24 mouse cellular contexts compared by ENCODE assay signal in the genomic region with DNA sequence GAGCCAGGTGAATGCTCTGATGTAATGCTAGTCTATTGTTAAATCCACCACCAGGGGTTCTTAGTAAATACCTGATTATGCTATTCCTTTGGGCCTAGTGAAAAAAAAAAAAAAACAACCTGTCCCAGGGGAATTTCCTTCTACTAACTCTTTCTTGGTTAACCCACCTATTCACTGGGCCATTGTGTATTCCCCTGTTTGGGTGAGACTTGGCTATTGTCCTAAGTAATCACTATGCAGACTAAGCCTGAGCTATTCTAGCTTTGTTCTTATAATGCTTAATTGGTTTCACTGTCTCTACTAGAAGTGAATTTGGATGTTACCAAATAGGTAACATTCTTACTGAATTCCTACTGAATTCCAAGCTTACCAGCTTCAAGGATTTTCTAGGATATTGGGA.
A peak's percentile ranks its signal among the peaks of the same experiment; 100 is the strongest.
DNase-seq lines count a peak whose midpoint lies in the region; ATAC-seq and TF ChIP-seq lines count a peak whose summit lies in the region.
"Had no signal": no experiment of that assay in that cellular context is flagged by ENCODE, and none has a peak within 500 bp of the region (broad histone marks: within the 10 kb centered on the region; RNA-seq: fewer than 3 reads in every experiment).

No protein-coding gene starts in this region.

- in situ Hi-C loops in ES-E14 (cut with MboI; ENCODE audit: low sequenced_read_pairs in 2 of 2, unreplicated experiment in 2 of 2) = no loop called here

- no peak overlapping the region for H3K9ac ChIP-seq in ES-E14 (ENCODE audit: insufficient read depth, low read depth, low read length, poor library complexity, severe bottlenecking)
- H3K9ac ChIP-seq: embryonic facial prominence, embryonic 13.5 days; embryonic facial prominence, embryonic 15.5 days; forebrain, embryonic 12.5 days had no signal

- no peak overlapping the region for H3K4me3 ChIP-seq in ES-E14 (ENCODE audit: insufficient read depth in 1 of 2, low read depth in 1 of 2, low read length in 2 of 2, poor library complexity in 1 of 2, severe bottlenecking in 1 of 2)
- no peak overlapping the region for H3K4me3 ChIP-seq in heart, embryonic 10.5 days
- H3K4me3 ChIP-seq: embryonic facial prominence, embryonic 13.5 days; embryonic facial prominence, embryonic 15.5 days; erythroblast, embryonic 14.5 days; forebrain, embryonic 10.5 days; forebrain, embryonic 12.5 days had no signal

- no peaks in the 10 kb centered on the region for H3K27me3 ChIP-seq in heart, embryonic 10.5 days (ENCODE audit: insufficient read depth, poor library complexity, severe bottlenecking)
- H3K27me3 ChIP-seq: embryonic facial prominence, embryonic 13.5 days; embryonic facial prominence, embryonic 15.5 days; forebrain, embryonic 12.5 days; Patski had no signal

- H3K27ac ChIP-seq in ES-E14 (ENCODE audit: insufficient read depth, low read depth, low read length, poor library complexity, severe bottlenecking) = no peak overlapping the region
- no peak overlapping the region for H3K27ac ChIP-seq in heart, embryonic 10.5 days
- H3K27ac ChIP-seq: embryonic facial prominence, embryonic 13.5 days; embryonic facial prominence, embryonic 15.5 days; forebrain, embryonic 10.5 days; forebrain, embryonic 12.5 days had no signal

- H3K36me3 ChIP-seq in ES-E14 (ENCODE audit: control insufficient read depth, insufficient read depth, low read length, poor library complexity, severe bottlenecking) = no peaks in the 10 kb centered on the region
- H3K36me3 ChIP-seq in heart, embryonic 10.5 days = no peaks in the 10 kb centered on the region
- H3K36me3 ChIP-seq: embryonic facial prominence, embryonic 13.5 days; embryonic facial prominence, embryonic 15.5 days; forebrain, embryonic 10.5 days; forebrain, embryonic 12.5 days had no signal

- no peaks in the 10 kb centered on the region for H3K9me3 ChIP-seq in ES-E14 (ENCODE audit: control insufficient read depth, insufficient read depth, low read depth, low read length)
- H3K9me3 ChIP-seq in heart, embryonic 10.5 days = no peaks in the 10 kb centered on the region
- H3K9me3 ChIP-seq: embryonic facial prominence, embryonic 13.5 days; embryonic facial prominence, embryonic 15.5 days; forebrain, embryonic 10.5 days; forebrain, embryonic 12.5 days had no signal

- DNase-seq in ES-E14 (ENCODE audit: low read depth, low spot score) (no peak), R1 (ENCODE audit: low read depth, low spot score) (peak; percentile 77), ZHBTc4 (ENCODE audit: low read depth, low spot score) (peak; percentile 77)
- no peak for DNase-seq in heart, embryonic 10.5 days (ENCODE audit: low spot score)
- DNase-seq in spleen, postnatal 4 days (ENCODE audit: low spot score in 2 of 2) = no peak
- DNase-seq: adrenal gland, adult 2 months; adrenal gland, postnatal 10 days; adrenal gland, postnatal 25 days; cerebellum, adult 11 months; cerebellum, adult 18-20 months; cerebellum, adult 8-10 months; cerebellum, adult 9-11 months; cerebellum, postnatal 14 days; cerebellum, postnatal 36 days; embryo, embryonic 11 days had no signal

- H3K4me1 ChIP-seq in ES-E14 (ENCODE audit: control insufficient read depth in 2 of 2, insufficient read depth in 2 of 2, low read length in 2 of 2, poor library complexity in 1 of 2) = peaks cover 0 to 10% of the 10 kb centered on the region in 2 experiments; a peak in 1 of 4 replicates
- no peaks in the 10 kb centered on the region for H3K4me1 ChIP-seq in heart, embryonic 10.5 days
- H3K4me1 ChIP-seq: embryonic facial prominence, embryonic 13.5 days; embryonic facial prominence, embryonic 15.5 days; forebrain, embryonic 10.5 days; forebrain, embryonic 12.5 days had no signal

- no peak for ATAC-seq in inflammation-experienced regulatory T-cells, adult 6 months
- ATAC-seq: forebrain, embryonic 14.5 days; forebrain, embryonic 16.5 days; Patski had no signal

TF ChIP-seq in ES-E14, 5 proteins besides CTCF, POLR2A, EP300 and RAD21:
- no peak for TF ChIP-seq HCFC1 (IDR thresholded peaks at IDR 0.05; ENCODE audit: borderline replicate concordance, insufficient read depth, low read length)
- TF ChIP-seq CHD2 (IDR thresholded peaks at IDR 0.05; ENCODE audit: low read depth, low read length) = no peak
- TF ChIP-seq ZC3H11A (IDR thresholded peaks at IDR 0.05; ENCODE audit: borderline replicate concordance, low read depth, low read length) = no peak
- TF ChIP-seq ZNF384 (IDR thresholded peaks at IDR 0.05; ENCODE audit: low read depth, low read length) = peak; percentile 93
- TF ChIP-seq MAFK (IDR thresholded peaks at IDR 0.05; ENCODE audit: insufficient read depth, low read depth, low read length) = no peak

Comparison
In these comparisons a context has a peak if more than half of its experiments do, and no peak if none do; other contexts are left out.
1. DNase-seq: peak in R1 (single experiment) and ZHBTc4 (single experiment); none in ES-E14 (single experiment), heart, embryonic 10.5 days (single experiment) and spleen, postnatal 4 days (0 of 2).